Mouse (Mus musculus) cerebellum, adult 2 months (tissue): Measurements from ENCODE around the gene Psd. TPM values are rescaled to one million over a fixed set of nuclear protein-coding genes. Genes with fewer than 3 reads are reported as not detected.

ENCODE experiments used
- DNase-seq, 2 experiments: peaks; one replicate each; pipeline ENCODE4 v3.0.0; 2021
- H3K27ac ChIP-seq: fragments of 200-500 bp; 2 replicates; pipeline ENCODE4 v1.5.1; 2012; ENCODE audit warnings: low read length, control low read depth, inconsistent platforms; ENCODE audit not compliant: insufficient read depth
- H3K27me3 ChIP-seq: fragments of 200-500 bp; 2 replicates; pipeline ENCODE4 v1.6.1; 2012; ENCODE audit warnings: inconsistent platforms, mild to moderate bottlenecking, low read length, moderate library complexity; ENCODE audit not compliant: control insufficient read depth, insufficient read depth
- H3K4me1 ChIP-seq: fragments of 200-500 bp; 2 replicates; pipeline ENCODE4 v1.6.1; 2011; ENCODE audit warnings: low read length; ENCODE audit not compliant: control insufficient read depth, insufficient read depth
- H3K4me3 ChIP-seq: fragments of 200-500 bp; replicated peaks from 2 replicates; pipeline ENCODE3; 2011; ENCODE audit warnings: mild to moderate bottlenecking, low read depth, low read length, control low read depth; ENCODE audit not compliant: insufficient read depth
- CTCF ChIP-seq: fragments of 200-500 bp; IDR thresholded peaks from 2 replicates; pipeline ENCODE4 v1.5.1; 2011; ENCODE audit warnings: low read depth, mild to moderate bottlenecking, control low read depth, low read length, moderate library complexity, borderline replicate concordance; ENCODE audit not compliant: insufficient read depth
- POLR2A ChIP-seq: fragments of 200-500 bp; IDR thresholded peaks from 2 replicates; pipeline ENCODE4 v1.6.1; 2011; ENCODE audit warnings: low read length, control low read depth, borderline replicate concordance; ENCODE audit not compliant: insufficient read depth
- WGBS: fragments of 180-500 bp; shearing (Covaris S2); methylation state at CpG from one replicate; pipeline ENCODE4 v1.1.7; 2018; 5-methylcytosine and 5-hydroxymethylcytosine counted together
- polyA plus RNA-seq: library from polyadenylated mRNA; depleted of rRNA; stranded (reverse); fragments of >200 nt; gene quantifications from 2 replicates; pipeline ENCODE4 v1.2.3, GENCODE M21; 2012; rRNA removed

Gene Psd
- polyA plus RNA-seq, result 194 and 207 TPM in 2 replicates

- under 1% methylated on average over 35 of the region's 35 CpGs for WGBS
- H3K27me3 ChIP-seq, result no peaks in the 10 kb centered on the region
- peak within 1 kb of the TSS; percentile 76 for H3K4me3 ChIP-seq
- TF ChIP-seq POLR2A (peak; percentile 80), CTCF (no peak)
- H3K4me1 ChIP-seq, result peaks cover 25% of the 10 kb centered on the region
- peak within 1 kb of the TSS; percentile 84 for H3K27ac ChIP-seq
- DNase-seq, result peak; percentile 83 to 86
These were observed at the start of gene Psd for GRCm38 (mm10) chr19:46326756-46327305. Psd (minus strand) TSS chr19:46327156.

GRCm38 (mm10) chr19:46375891-46376290 lies 48.9 kb upstream of the Psd start:
- H3K27me3 ChIP-seq, result no peaks in the 10 kb centered on the region
- H3K27ac ChIP-seq, result no peak overlapping the region
- WGBS, result 55% methylated on average over 4 of the region's 4 CpGs
- TF ChIP-seq CTCF (no peak), POLR2A (no peak)
- H3K4me1 ChIP-seq, result peaks cover 5% of the 10 kb centered on the region
- no peak overlapping the region for H3K4me3 ChIP-seq
- no peak for DNase-seq

GRCm38 (mm10) chr19:46375489-46375888 lies 48.5 kb upstream of the Psd start:
- WGBS, result 14% methylated on average over 5 of the region's 5 CpGs
- Histone ChIP-seq H3K4me1 (peaks cover 5% of the 10 kb centered on the region), H3K27ac (no peak overlapping the region), H3K27me3 (no peaks in the 10 kb centered on the region), H3K4me3 (no peak overlapping the region)
- peak in 1 of 2 experiments; percentile 50 for DNase-seq
- TF ChIP-seq CTCF, result no peak
- no peak for TF ChIP-seq POLR2A

DNA sequence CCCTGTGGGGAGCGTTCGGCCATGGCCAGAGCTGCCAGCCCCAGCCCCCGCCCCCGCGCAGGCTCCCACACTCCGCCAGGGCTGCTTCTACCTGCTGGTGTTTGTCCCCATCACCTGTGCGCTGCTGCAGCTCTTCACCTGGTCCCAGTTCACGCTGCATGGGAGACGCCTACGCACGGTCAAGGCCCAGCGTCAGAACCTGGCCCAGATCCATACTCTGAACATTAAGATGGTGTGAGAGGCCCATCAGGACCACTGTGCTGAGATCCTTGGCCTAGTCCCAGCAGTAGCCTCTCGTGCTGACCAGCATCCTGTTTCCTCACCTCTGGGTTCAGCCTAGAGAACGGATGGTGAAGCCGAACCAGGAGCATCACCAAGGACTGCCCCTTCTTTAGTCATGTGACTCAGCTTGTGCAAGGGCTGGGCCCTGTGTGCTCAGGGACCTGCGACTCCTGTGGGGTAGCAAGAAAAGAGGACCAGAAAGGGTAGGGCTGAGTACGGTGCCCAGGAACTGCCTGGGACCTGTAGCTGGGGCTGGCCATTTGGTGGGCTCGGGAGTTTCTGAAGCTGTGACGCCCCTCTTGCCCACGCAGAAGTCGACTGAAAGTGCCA lies 47.6 kb upstream of the Psd start:
- 25% methylated on average over 21 of the region's 21 CpGs for WGBS
- TF ChIP-seq POLR2A (0 out of 2 replicates have a peak, but pooled peaks have one; percentile 14), CTCF (no peak)
- DNase-seq, result peak; percentile 39 to 45
- Histone ChIP-seq H3K27me3 (no peaks in the 10 kb centered on the region), H3K27ac (no peak overlapping the region), H3K4me3 (no peak overlapping the region), H3K4me1 (peaks cover 5% of the 10 kb centered on the region)

GRCm38 (mm10) chr19:46369204-46369603 lies 42.2 kb upstream of the Psd start:
- TF ChIP-seq POLR2A (no peak), CTCF (peak; percentile 81)
- DNase-seq, result peak; percentile 66 to 79
- no peaks in the 10 kb centered on the region for H3K27me3 ChIP-seq
- no peak overlapping the region for H3K27ac ChIP-seq
- no peak overlapping the region for H3K4me3 ChIP-seq
- H3K4me1 ChIP-seq, result peaks cover 8% of the 10 kb centered on the region; the same call in 1 of the 2 replicates
- WGBS, result 11% methylated on average over 4 of the region's 4 CpGs

GRCm38 (mm10) chr19:46367798-46368590 lies 41.0 kb upstream of the Psd start:
- Histone ChIP-seq H3K27ac (no peak overlapping the region), H3K4me1 (peaks cover 8% of the 10 kb centered on the region; the same call in 1 of the 2 replicates), H3K27me3 (no peaks in the 10 kb centered on the region), H3K4me3 (no peak overlapping the region)
- no peak for DNase-seq
- 46% methylated on average over 23 of the region's 23 CpGs for WGBS
- TF ChIP-seq POLR2A (no peak), CTCF (no peak)

- 85% methylated on average over 11 of the region's 11 CpGs for WGBS
- no peak for DNase-seq
- H3K27ac ChIP-seq, result no peak overlapping the region
- peaks cover 8% of the 10 kb centered on the region; the same call in 1 of the 2 replicates for H3K4me1 ChIP-seq
- H3K27me3 ChIP-seq, result no peaks in the 10 kb centered on the region
- TF ChIP-seq POLR2A, result no peak
- no peak for TF ChIP-seq CTCF
- H3K4me3 ChIP-seq, result no peak overlapping the region
These were observed 36.5 kb upstream of the Psd start for GRCm38 (mm10) chr19:46363294-46364009.
